Mouse (Mus musculus) cerebellum, postnatal 4 days (tissue): ENCODE data around the gene U2af2.
"Not testable (repeated sequence)": the region's sequence is repeated elsewhere in the genome, so short reads cannot be mapped to it uniquely, and the experiment has no call there.

Experiments
- DNase-seq, 2 experiments: peaks; one replicate each; pipeline ENCODE4 v3.0.0; 2022; ENCODE audit warnings: low spot score in 2 of 2, mixed read lengths in 1 of 2

U2af2 gene

GRCm38 (mm10) chr7:5061774-5062359 is at the start of gene U2af2:
U2af2 (plus strand) TSS chr7:5062143.
- DNase-seq: peak; percentile 93 to 96

GRCm38 (mm10) chr7:5012681-5013513 is 49.0 kb upstream of the U2af2 start:
- no peak for DNase-seq

DNA sequence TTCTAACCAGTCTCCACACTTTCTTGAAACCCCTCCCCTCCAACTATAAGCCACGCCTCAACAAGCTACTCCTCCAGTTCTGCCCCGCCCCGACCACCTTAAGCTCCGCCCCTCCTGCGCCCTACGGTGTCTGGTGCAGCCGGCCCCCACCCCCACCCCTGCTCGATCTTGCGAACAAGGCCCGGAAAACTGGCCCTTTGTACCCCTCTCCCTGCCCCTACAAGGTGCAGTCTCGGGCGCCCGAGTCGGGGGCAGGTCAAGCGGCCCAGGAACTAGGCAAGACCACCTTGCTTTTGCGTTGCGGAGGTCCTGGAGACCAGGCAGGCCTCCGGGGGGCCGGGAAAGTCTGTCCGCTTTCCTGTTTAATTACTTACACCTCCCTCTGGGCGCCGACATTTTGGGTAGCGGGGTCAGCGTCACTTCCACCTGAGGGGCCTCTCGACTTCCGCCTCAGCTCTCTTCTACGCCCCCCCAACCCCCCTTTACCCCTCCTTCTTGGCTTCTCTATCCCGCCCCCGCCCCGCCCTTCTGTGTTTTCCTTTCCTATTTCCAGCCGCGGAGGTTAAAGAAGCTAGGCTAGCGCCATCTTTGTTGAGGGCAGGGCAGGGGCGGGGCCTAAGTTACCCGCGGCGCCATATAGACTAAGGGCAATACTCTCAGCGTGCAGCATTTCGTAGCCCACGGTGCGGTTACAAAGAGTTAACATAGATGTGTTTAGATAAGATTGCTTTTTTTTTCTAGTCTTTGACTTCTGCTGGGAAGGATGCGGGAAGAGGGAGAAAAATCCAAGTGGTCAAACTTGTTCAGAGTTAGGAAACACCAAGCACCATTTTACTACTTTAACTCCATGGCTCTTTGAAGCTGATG is 47.5 kb upstream of the U2af2 start, which contains the start of the genes Zfp524 and Fiz1:
TSS of gene Zfp524 (plus strand) at position 165 of the 867 bp plus-strand sequence.
TSS of gene Fiz1 (minus strand) at position 447 of the 867 bp plus-strand sequence.
- DNase-seq: peak; percentile 94 to 97

DNA sequence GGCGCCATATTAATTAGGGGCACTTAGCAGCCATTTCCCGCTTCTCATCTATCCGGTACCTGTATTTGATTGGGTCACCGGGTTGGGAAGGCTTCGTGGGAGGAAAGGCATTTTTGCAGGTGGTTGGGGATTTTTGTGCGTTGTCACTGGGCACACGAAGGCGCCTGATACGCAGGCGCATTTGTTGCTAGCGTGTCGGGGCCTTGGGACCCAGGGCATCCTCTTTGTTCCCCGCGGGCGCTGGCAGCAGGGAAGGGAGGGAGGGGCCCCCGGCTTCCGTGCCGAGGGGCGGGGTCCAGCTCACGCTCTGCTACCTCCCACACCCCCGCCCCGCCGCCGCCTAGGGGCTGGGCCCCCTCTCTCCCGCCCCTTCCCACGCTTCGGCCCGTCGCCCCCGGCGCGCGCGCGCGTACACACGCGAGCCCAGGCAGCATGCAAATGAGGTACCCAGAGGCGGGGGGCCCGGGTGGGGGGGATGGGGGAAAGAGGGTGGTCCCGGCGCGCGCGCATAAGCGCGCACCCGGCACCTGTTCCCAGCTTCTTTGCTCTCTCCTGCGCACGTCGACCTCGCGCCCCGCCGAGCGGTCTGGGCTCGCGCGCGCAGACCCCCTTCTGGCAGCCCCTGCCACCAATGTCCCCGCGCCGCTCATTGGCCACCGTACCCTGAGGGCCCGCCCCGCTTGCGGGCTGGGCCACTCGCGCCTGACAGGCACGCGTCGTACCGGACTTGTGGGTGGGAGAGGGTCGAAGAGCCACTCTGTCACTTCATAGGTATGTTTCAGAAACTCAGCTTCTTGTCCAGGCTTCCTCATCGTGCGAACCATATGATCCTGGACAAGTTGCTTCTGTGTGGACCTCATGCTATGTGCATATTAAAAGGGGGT is 46.6 kb upstream of the U2af2 start, which contains the start of gene Gm44973:
TSS of gene Gm44973 (plus strand) at position 379 of the 884 bp plus-strand sequence.
- DNase-seq: peak; percentile 85 to 93

DNA sequence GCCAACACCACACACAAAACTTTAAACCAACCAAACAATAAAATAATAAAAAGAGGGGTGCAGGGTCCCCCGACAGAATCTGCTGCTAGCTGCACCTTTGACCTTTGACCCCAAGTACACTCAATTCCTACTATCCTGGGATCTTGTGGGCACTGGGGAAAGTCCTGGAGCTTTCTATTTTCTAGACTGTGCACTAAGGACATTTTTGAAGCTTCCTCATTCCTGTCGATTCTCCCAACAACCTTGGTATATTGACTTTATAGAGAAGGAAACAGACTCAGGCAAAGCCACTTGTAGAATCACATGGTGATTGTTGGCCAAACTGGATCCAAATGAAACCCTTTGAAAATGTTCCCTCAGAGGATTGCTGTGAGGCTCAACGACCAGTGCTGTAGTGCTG is 45.9 kb upstream of the U2af2 start:
- DNase-seq: no peak

DNA sequence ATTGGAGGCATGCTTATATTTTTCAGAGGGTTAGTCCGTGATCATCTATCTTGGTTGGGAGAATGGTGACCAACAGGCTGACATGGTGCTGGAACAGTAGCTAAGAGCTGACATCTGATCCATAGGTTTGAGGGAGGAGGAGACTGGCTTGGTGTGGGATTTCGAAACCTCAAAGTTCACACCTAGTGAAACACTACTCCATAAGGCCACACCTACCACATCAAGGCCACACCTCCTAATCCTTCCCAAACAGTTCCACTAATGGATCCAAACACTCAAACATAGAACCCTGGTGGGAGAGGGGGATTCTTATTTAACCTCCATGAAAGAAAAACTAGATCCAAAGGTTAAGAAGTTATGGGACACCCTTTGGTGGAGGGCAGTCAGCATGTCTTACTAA is 45.0 kb upstream of the U2af2 start:
- no peak for DNase-seq

DNA sequence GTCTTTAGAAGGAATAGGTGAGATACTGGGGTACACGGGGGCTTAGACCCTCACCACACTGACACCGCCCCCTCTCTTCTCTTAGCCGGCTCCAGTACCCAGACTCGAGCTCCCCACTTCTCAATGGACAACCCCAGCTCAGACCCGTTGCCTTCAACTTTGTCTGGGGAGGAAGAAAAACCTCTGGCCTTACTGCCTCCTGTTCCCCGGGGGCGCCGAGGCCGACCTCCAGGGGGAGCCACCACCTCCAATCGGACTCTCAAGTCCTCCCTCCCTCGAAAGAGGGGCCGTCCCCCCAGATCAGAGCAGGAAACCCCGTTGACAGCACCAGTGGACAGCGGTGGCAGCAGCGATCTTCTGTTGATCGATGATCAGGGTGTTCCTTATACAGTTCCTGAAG is 44.6 kb upstream of the U2af2 start:
- DNase-seq: no peak

GRCm38 (mm10) chr7:5017931-5018330 is 44.0 kb upstream of the U2af2 start:
- no peak for DNase-seq

- not testable (repeated sequence) for DNase-seq
These were observed 42.4 kb upstream of the U2af2 start for GRCm38 (mm10) chr7:5019576-5019975.

DNA sequence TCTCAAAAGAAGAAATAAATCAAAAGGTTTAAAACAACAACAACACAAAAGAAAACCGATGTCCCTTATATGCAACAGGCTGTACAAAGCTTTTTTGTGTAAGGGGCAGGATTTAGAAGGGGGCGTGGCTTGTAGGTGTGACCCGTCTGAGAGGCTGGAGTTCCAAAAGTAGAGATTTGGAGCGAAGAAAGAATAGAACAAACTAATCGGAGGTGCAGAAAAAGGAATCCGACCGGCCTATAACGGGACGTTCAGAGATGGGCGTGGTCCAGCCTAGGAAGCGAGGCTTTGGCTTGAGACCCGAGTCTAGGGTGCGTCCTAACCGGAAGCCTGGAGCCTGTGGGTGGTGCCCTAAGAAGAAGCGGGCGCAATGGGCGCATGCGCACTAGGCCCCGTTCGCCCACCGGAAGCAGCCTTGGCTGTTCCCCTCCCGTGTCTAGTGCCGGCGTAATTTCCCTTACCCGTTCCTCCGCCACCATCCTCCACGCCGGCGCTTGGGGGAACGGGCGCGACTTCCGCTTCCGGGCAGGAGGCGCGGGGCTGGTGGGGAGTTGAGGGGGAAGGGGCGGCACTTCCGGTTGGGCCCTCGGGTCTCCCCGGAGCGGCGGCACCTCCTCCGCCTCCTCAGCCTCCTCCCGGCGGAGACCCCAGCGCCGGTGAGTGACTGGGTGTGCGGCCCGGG is 41.8 kb upstream of the U2af2 start, which contains the start of the genes Zfp865 and Ccdc106:
TSS of gene Zfp865 (plus strand) at position 377 of the 682 bp plus-strand sequence.
TSS of gene Ccdc106 (plus strand) at position 554 of the 682 bp plus-strand sequence.
- peak; percentile 97 to 98 for DNase-seq

GRCm38 (mm10) chr7:5020685-5021084 is 41.3 kb upstream of the U2af2 start:
- no peak for DNase-seq

- DNase-seq: no peak
These were observed 40.7 kb upstream of the U2af2 start for GRCm38 (mm10) chr7:5021197-5021596.

DNA sequence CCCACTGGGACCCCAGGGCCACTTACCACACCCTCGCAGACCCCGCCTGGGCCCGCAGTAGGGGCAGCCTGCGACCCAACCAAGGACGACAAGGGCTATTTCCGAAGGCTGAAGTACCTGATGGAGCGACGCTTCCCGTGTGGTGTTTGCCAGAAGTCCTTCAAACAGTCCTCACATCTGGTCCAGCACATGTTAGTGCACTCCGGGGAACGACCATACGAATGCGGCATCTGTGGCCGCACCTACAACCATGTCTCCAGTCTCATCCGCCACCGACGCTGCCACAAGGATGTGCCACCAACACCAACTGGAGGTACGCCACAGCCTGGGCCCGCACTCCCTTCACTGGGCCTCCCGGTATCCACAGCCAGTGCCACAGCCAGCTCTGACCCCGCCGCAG is 32.4 kb upstream of the U2af2 start:
- no peak for DNase-seq

- no peak for DNase-seq
These were observed 32.0 kb upstream of the U2af2 start for GRCm38 (mm10) chr7:5029946-5030345.

- DNase-seq: no peak
These were observed 31.2 kb upstream of the U2af2 start for GRCm38 (mm10) chr7:5030554-5031275.

DNA sequence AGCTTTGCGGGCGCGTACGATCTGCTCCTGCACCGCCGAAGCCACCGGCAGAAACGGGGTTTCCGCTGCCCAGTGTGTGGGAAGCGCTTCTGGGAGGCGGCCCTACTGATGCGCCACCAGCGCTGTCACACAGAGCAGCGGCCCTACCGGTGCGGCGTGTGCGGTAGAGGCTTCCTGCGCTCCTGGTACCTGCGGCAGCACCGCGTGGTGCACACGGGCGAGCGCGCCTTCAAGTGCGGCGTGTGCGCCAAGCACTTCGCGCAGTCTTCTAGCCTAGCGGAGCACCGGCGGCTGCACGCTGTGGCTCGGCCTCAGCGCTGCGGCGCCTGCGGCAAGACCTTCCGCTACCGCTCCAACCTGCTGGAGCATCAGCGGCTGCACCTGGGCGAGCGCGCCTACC is 30.4 kb upstream of the U2af2 start:
- no peak for DNase-seq

GRCm38 (mm10) chr7:5033818-5034217 is 28.1 kb upstream of the U2af2 start, which contains the start of gene 4632433K11Rik:
4632433K11Rik (plus strand) TSS chr7:5034118.
- DNase-seq: no peak

- DNase-seq: no peak
These were observed 26.3 kb upstream of the U2af2 start for GRCm38 (mm10) chr7:5035628-5036027.

DNA sequence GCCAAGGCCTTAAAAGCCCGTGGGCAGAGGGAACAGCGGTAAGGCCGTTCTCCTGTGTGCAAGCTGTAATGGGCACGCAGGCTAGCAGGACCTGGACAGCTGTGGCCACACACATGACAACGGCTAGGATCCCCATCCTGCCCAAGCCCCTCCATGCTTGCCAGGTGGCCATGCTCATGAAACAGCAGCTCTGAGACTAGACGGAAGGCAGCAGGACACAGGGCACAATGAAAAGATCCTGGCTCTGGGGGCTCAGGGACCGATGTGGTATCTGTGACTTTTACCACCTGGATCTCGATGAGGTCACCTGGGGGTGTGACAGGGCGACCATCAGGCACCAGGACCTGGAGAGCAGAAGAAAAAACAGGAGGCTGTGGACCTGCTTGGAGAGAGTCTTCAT is 25.8 kb upstream of the U2af2 start:
- no peak for DNase-seq
